Mouse (Mus musculus): ENCODE measurements around the gene Fads3. TPM values are rescaled to one million over a fixed set of nuclear protein-coding genes. Genes with fewer than 3 reads are reported as not detected.

Gene Fads3
- total RNA-seq, 2 experiments from 2014 or later: 9.4 to 23.4 TPM

GRCm38 (mm10) chr19:10019214-10019760 lies 22.1 kb upstream of the Fads3 start:
- DNase-seq: no peak

GRCm38 (mm10) chr19:10021981-10022380 lies 19.4 kb upstream of the Fads3 start:
- no peak for DNase-seq

DNA sequence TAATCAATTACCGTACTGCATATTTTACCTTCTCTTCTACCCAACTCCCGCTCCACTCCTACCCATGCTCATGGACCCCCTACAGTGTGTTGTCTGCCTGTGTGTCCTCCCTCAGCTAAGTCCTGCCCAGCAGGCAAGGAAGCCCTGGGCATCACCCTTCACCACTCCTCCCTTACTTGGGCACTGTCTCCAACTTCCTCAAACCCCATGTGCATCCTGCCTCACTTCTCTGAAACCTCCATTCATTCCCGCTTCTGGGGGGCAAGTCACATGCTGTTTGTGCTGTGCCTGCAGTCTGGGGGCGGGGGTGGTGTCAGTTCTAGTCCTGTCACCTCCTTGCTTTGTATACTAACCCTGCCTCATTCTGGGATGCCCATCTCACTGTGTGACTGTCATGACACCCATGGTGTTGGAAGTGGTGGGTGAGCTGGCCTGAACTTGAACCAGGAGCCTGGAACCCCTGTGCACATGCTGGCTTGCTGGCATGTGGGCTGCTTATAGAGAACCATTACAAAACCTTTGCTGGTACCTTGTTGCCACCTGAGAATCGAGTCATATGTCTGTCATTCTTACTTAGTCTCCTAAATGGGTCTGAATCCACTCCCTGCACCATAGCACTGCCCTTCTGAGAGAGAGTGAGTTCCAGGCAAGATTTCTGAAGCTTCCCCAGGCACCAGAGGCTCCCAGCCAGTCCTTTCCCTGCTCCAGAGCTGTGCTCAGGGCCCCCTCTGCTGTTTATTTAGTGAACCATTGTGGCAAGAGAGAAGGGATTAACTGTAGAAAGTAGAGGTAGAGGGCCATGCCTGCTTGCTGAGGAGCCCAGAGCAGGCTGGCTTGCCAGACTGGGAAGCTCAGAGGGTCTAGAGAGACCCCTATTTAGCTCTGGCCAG lies 18.7 kb upstream of the Fads3 start:
- DNase-seq: peak in 1 of 2 experiments; percentile 50

DNA sequence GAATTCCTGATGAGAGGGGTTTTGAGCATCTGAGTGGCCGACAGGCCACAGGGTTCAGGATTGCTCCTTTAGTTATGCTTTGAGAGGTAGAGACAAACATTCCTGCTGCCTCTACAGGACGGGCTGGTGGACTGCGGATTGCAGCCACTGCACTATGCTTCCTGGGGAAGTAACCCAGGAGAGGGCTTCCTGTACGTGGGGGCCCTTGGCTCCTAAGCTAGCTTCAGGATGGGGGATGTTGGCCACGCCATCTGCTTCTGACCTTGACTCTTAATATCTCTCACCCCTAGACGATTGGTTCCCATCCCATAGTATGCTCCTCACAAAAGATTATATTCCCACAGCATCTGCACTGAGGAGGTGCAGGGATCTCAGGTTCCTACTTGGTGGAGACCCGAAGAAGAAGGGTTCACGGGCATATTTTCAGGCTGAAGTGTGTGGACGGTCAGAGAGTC lies 18.0 kb upstream of the Fads3 start:
- no peak for DNase-seq

DNA sequence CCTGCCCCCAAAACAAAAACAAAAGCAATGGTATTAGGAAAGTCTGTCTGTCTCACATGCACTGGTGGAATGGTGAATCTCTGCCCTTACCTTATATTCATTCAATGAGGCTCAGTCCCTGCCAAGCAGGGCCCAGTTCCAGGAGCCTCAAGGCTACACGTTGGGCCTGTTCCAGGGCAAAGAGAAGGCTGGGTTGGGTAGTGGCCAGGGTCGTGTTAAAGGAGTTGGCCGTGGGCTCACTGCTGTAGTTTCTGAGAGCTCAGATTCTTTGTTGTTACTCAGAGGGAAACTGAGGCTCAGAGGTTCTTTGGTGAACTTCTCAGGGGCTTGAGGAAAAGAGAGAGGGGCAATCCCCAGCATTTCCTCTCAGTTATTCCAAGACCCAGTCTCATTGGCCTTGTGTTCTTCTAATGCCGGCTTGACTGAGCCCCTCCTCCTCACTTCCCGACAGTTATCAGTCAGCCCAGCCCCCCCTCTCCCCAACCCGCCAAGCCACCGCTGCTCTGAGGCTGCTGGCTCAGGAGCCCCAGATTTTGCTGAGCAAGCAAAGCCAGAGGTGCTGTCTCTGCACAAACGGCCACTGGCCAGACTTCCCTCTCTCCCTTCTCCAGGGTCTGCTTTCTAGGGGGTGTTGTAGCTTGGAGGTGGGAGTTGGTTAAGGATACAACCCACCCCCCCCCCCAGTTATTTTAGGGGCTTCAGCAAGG lies 16.0 kb upstream of the Fads3 start:
- peak; percentile 90 to 93 for DNase-seq

- DNase-seq: no peak
Measured at GRCm38 (mm10) chr19:10029746-10030145, 11.6 kb upstream of the Fads3 start.

GRCm38 (mm10) chr19:10033211-10033973 lies 8.0 kb upstream of the Fads3 start:
- peak; percentile 65 to 71 for DNase-seq

- DNase-seq: no peak
Measured at GRCm38 (mm10) chr19:10034356-10034755, 7.0 kb upstream of the Fads3 start.

DNA sequence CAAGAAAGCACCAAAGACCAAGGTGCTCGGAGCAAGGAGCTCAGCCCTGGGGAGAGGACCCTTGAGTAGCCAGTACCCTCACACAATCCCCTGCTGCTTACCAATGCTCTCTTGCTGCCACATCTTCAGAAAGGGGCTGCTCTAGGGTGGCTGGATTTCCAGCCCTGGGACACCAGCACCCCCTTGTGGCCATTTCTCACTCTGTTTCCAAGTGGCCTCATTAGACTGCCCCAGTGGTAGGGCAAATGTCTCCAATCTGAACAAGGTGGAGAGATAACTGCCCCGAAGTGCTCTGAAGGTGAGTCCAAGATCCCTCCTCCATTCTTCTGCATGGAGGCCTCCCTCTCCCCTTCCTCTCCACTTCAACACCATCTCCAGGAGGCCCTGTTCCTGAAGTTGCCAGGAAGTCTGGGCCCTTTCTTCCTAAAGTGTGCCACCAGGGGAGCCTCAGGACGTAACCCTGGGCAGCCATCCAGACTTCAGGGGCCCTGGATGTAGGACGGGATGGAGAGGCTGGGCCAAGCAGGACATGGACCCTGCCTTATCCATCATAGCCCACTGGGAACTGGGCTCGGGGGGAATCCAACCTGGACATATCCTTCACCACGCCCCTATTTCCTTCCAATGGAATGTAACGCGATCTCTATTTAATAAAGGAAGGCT lies 6.5 kb upstream of the Fads3 start:
- DNase-seq: peak; percentile 86 to 91

DNA sequence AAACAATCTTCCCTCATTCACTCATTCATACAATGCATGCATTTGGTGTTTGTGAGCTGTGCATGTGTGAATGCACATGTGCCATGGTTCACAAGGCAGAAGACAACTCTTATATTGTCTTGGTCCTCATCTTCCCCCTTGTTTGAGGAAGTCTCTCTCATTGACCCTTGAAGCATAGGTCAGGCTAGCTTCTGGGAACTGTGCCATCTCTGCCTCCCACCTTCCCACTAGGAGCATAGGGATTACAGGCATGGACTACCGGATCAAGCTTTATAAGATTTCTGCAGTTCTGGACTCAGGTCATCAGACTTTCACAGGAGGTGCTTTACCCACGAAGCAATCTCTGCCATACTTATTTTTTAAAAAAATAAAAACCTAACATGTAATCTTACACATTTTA lies 3.8 kb upstream of the Fads3 start:
- no peak for DNase-seq

DNA sequence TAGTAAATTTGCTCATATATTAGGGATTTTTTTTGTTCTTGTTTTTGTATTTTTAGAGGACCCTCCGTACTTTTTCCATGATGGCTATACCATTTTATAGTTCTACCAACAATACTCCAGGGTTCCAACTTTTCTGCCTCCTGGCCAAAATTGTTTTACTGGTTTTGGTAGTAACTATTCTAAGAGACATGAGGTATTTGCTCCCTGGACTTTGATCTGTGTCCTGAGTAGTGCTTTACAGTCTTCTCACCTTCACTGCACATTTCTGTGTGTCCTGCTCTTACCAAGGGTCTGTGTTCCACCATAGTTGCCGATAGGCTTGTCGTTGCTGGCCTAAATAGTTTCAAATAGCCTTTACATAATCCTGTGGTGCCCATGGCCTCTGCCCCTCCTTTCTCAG lies 3.0 kb upstream of the Fads3 start:
- DNase-seq: no peak

DNA sequence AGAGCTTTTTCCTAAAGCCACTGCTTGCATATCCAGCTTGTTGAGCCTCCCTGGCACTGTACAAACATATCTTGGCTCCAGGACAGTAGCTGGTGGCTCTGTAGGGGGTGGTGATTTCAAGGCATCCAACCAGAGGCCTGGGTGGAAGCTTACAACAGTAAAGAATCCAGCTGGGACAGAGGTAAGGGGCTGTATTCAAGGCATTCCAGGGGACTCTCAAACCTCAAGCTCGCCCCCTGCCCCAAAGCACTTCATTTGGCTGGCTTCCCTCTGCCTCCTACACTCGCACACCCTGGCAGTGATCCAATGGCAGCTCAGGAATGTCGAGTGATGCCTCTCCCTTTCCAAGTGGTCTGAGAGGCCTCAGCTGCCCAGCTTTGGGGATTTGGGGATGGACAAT lies 2.5 kb upstream of the Fads3 start:
- peak in 1 of 2 experiments; percentile 32 for DNase-seq

DNA sequence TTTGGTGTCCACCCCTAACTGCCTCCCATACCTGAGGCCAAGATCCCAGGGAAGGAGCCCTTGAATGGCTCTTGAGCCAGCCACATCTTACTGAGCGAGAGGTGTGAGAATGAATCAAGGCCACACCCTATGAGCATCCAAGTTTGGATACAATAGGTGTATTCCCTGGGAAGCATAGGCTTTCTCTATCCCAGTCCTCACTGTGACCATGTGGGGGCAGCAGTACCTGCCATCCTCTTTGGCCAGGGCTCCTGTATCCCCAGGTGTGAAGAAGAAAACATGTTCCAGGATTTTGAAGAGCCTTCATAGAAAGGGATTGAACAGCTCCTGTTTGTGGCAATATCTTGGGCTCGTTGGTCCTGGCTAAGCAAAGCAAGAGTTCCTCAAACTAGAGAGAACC lies 1.8 kb upstream of the Fads3 start:
- DNase-seq: peak in 1 of 2 experiments; percentile 39

GRCm38 (mm10) chr19:10040866-10041387 lies 442 bp upstream of the Fads3 start:
- DNase-seq: no peak

- no peak for DNase-seq
Measured at GRCm38 (mm10) chr19:10042232-10042631, 863 bp downstream of the Fads3 start.

- no peak for DNase-seq
Measured at GRCm38 (mm10) chr19:10042816-10043215, 1.4 kb downstream of the Fads3 start.

GRCm38 (mm10) chr19:10043643-10044042 lies 2.3 kb downstream of the Fads3 start:
- DNase-seq: peak in 1 of 2 experiments; percentile 61

GRCm38 (mm10) chr19:10045707-10046106 lies 4.3 kb downstream of the Fads3 start:
- DNase-seq: no peak

GRCm38 (mm10) chr19:10046346-10046745 lies 5.0 kb downstream of the Fads3 start:
- DNase-seq: peak in 1 of 2 experiments; percentile 3

DNA sequence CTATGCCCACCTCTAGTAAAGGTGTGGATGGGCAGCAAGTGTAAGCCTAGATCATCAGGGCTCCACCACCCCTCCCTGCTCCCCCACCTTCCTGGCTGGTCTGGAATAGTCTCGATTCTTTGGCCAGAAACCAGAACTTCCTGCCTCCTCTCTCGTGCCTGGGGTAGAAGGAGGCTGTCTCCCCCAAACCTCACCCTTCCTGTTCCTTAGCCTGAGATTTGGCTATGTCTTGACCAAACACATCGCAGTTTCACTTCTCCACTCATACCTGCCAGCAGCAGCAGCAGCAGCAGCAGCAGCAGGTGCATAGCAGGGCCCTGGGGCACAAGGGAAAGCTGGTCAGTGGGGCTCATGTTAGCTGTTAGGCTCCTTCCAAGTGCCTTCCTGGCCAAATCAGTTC lies 5.6 kb downstream of the Fads3 start:
- no peak for DNase-seq

- DNase-seq: no peak
Measured at GRCm38 (mm10) chr19:10049533-10049932, 8.2 kb downstream of the Fads3 start.

Measured in adrenal gland, postnatal 36 days (tissue).